Mouse (Mus musculus) olfactory bulb, adult 2 months (tissue): ENCODE results near the gene Tmem161b.

Experiments
- CTCF ChIP-seq: fragments of 200-500 bp; IDR thresholded peaks from 2 replicates; pipeline ENCODE4 v1.5.1; 2012; ENCODE audit warnings: low read depth, mild to moderate bottlenecking, low read length, moderate library complexity; ENCODE audit not compliant: insufficient read depth
- POLR2A ChIP-seq: fragments of 200-500 bp; IDR thresholded peaks from 2 replicates; pipeline ENCODE4 v1.6.1; 2012; ENCODE audit warnings: mild to moderate bottlenecking, low read depth, low read length, moderate library complexity; ENCODE audit not compliant: insufficient read depth

- no peak for TF ChIP-seq CTCF
- no peak for TF ChIP-seq POLR2A
Observed at GRCm38 (mm10) chr13:84285559-84285945, 63.5 kb downstream of the Tmem161b start.
